Comparison of ENCODE assay signal across 8 mouse cellular contexts in the genomic region with DNA sequence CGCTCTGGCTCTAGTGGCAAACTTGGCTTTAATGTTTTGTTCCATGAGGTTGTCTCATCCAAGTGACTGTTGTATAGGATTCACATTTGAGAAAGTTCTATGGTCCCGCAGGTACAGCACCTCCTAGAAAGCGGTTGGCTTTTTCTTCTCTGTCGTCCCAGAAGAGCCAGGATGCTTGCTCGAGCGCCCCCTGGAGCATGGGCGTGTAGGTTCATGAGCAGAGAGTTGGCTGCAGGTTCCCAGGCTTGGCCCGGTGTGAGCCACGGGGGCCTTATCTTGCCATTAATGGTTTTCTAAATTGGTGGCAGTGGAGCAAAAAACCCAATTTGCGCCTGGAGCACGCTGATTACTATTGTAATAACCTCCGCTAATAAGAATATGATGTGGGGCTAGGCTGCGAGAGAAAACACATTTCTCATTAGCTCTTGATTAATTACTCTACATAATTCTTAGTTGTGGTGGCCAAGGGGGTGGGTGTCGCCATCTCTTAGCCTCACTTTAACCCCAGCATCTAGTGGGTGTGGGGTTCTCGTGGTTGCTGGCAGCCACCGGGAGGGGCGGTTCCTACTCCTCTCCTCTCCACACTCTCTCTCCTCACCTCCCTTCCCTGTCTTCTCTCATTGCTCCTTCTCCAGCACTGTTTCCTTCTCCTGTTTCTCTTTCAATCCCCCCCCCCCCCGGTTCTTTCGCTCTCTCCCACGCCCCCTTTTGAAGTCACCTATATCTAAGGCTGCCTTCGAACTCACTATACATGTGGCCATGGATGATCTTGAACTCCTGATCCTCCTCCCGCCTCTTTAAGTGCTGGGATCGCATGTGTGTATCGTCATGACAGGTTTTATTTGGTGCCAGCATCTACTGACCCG. TPM values are rescaled to one million over a fixed set of nuclear protein-coding genes. Genes with fewer than 3 reads are reported as not detected.
DNase-seq lines count a peak whose midpoint lies in the region; ATAC-seq and TF ChIP-seq lines count a peak whose summit lies in the region.

No protein-coding gene starts in this region.

- no peak for ATAC-seq in heart, postnatal 0 days (ENCODE audit: insufficient read depth, low read depth)
- peak; percentile 52 for ATAC-seq in megakaryocyte progenitor cell, adult 5-6 weeks (replicated peaks; ENCODE audit: poor library complexity)

- H3K4me2 ChIP-seq in heart, postnatal 0 days (ENCODE audit: low read depth, low read length): peak overlapping the region; percentile 64

- H3K9ac ChIP-seq in heart, postnatal 0 days (replicated peaks; ENCODE audit: low read depth, low read length): peak overlapping the region; percentile 42; the same call in 1 of the 2 replicates

- no peaks in the 10 kb centered on the region for H3K36me3 ChIP-seq in heart, postnatal 0 days (replicated peaks; ENCODE audit: control insufficient read depth, insufficient read depth, low read length)

- H3K9me3 ChIP-seq in heart, postnatal 0 days (replicated peaks; ENCODE audit: control insufficient read depth, low read length): no peaks in the 10 kb centered on the region

- H3K27ac ChIP-seq in layer of hippocampus, adult 2 months: peak overlapping the region; percentile 89
- no peak overlapping the region for H3K27ac ChIP-seq in heart, postnatal 0 days (ENCODE audit: low read depth)

- WGBS in heart, postnatal 0 days: 77% methylated on average over 25 of the region's 25 CpGs

- no peak overlapping the region; the same call in 1 of the 2 replicates for H3K4me3 ChIP-seq in layer of hippocampus, adult 2 months
- peak overlapping the region; percentile 38 for H3K4me3 ChIP-seq in heart, postnatal 0 days (ENCODE audit: low read depth, low read length)

- H3K27me3 ChIP-seq in heart, postnatal 0 days (ENCODE audit: control insufficient read depth, insufficient read depth, low read length): no peaks in the 10 kb centered on the region

- peaks cover 10% of the 10 kb centered on the region; the same call in 1 of the 2 replicates for H3K4me1 ChIP-seq in heart, postnatal 0 days (ENCODE audit: control insufficient read depth, insufficient read depth)

- TF ChIP-seq CTCF in layer of hippocampus, adult 2 months (conservative IDR thresholded peaks at IDR 0.05): peak; percentile 77
- no peak; the same call in 1 of the 2 replicates for TF ChIP-seq CTCF in heart, postnatal 0 days (IDR thresholded peaks at IDR 0.05; ENCODE audit: low read depth)

- DNase-seq in layer of hippocampus, adult 2 months (ENCODE audit: low spot score in 2 of 2): no peak
- no peak for DNase-seq in layer of hippocampus, postnatal 36 days
- peak; percentile 30 for DNase-seq in c-Kit-positive CD71-positive TER-119-negative erythroid progenitor cells, embryonic 14.5 days (ENCODE audit: low read depth)
- DNase-seq in heart, postnatal 0 days (ENCODE audit: low spot score): no peak
- no peak for DNase-seq in adrenal gland, postnatal 36 days
- DNase-seq in gastrocnemius, postnatal 10 days: no peak
- no peak for DNase-seq in frontal cortex, postnatal 36 days (ENCODE audit: low spot score in 2 of 2)

- TF ChIP-seq EP300 in heart, postnatal 0 days (IDR thresholded peaks at IDR 0.05; ENCODE audit: low read depth): no peak

RNA-seq across cellular contexts. Expression of a gene that starts 8.2 kb away (rescaled TPM):
- not detected for total RNA-seq in layer of hippocampus, adult 2 months (2021)
- not detected for total RNA-seq in layer of hippocampus, postnatal 36 days (2021)
- not detected in 2 replicates for total RNA-seq in heart, postnatal 0 days (2014; rRNA removed; ENCODE audit: low replicate concordance)
- not detected in 2 replicates for polyA plus RNA-seq in heart, postnatal 0 days (2015; fragmentation: Nextera tagmentation; extraction: Ambion mirVana)
- not detected in 2 replicates for total RNA-seq in megakaryocyte progenitor cell, adult 5-6 weeks (2015)
- not detected in 2 replicates for total RNA-seq in megakaryocyte progenitor cell, adult 5-6 weeks (2017)
- not detected for total RNA-seq in adrenal gland, postnatal 36 days (2021)
- not detected for total RNA-seq in gastrocnemius, postnatal 10 days (2021)

RNA-seq across cellular contexts. Expression of a gene that starts 45.1 kb away (rescaled TPM):
- total RNA-seq in layer of hippocampus, adult 2 months (2021): 10 to 100 TPM; 13.5 to 14.4 TPM
- total RNA-seq in layer of hippocampus, postnatal 36 days (2021): 10 to 100 TPM; 11.1 to 12.1 TPM
- total RNA-seq in heart, postnatal 0 days (2014; rRNA removed; ENCODE audit: low replicate concordance): 12.0 and 14.6 TPM in 2 replicates
- polyA plus RNA-seq in heart, postnatal 0 days (2015; fragmentation: Nextera tagmentation; extraction: Ambion mirVana): 7.6 and 7.9 TPM in 2 replicates
- total RNA-seq in megakaryocyte progenitor cell, adult 5-6 weeks (2015): 12.5 and 13.3 TPM in 2 replicates
- total RNA-seq in megakaryocyte progenitor cell, adult 5-6 weeks (2017): 17.6 and 23.4 TPM in 2 replicates
- total RNA-seq in adrenal gland, postnatal 36 days (2021): 10 to 100 TPM in 1 of 2 experiments, 1 to 10 TPM in 1; 8.5 to 11.7 TPM
- total RNA-seq in gastrocnemius, postnatal 10 days (2021): 1 to 10 TPM; 7.4 to 9.0 TPM

RNA-seq across cellular contexts. Expression of a gene that starts 55.1 kb away (rescaled TPM):
- 10 to 100 TPM; 34.4 to 41.1 TPM for total RNA-seq in layer of hippocampus, adult 2 months (2021)
- total RNA-seq in layer of hippocampus, postnatal 36 days (2021): 10 to 100 TPM; 37.9 to 40.6 TPM
- total RNA-seq in heart, postnatal 0 days (2014; rRNA removed; ENCODE audit: low replicate concordance): 19.3 and 22.2 TPM in 2 replicates
- 23.6 and 25.6 TPM in 2 replicates for polyA plus RNA-seq in heart, postnatal 0 days (2015; fragmentation: Nextera tagmentation; extraction: Ambion mirVana)
- total RNA-seq in megakaryocyte progenitor cell, adult 5-6 weeks (2015): 37.9 and 39.9 TPM in 2 replicates
- total RNA-seq in megakaryocyte progenitor cell, adult 5-6 weeks (2017): 35.1 and 39.7 TPM in 2 replicates
- 10 to 100 TPM; 43.1 to 56.4 TPM for total RNA-seq in adrenal gland, postnatal 36 days (2021)
- total RNA-seq in gastrocnemius, postnatal 10 days (2021): 10 to 100 TPM; 17.0 to 17.9 TPM

RNA-seq across cellular contexts. Expression of a gene that starts 59.5 kb away (rescaled TPM):
- not detected for total RNA-seq in layer of hippocampus, adult 2 months (2021)
- total RNA-seq in layer of hippocampus, postnatal 36 days (2021): not detected
- total RNA-seq in heart, postnatal 0 days (2014; rRNA removed; ENCODE audit: low replicate concordance): 0.23 and 0.80 TPM in 2 replicates
- 0.14 TPM in 1 of 2 replicates, not detected in the other for polyA plus RNA-seq in heart, postnatal 0 days (2015; fragmentation: Nextera tagmentation; extraction: Ambion mirVana)
- not detected in 2 replicates for total RNA-seq in megakaryocyte progenitor cell, adult 5-6 weeks (2015)
- total RNA-seq in megakaryocyte progenitor cell, adult 5-6 weeks (2017): not detected in 2 replicates
- total RNA-seq in adrenal gland, postnatal 36 days (2021): 1 to 10 TPM in 1 of 2 experiments, not detected in 1; 1.1 TPM
- total RNA-seq in gastrocnemius, postnatal 10 days (2021): not detected
